Mouse (Mus musculus) mouse embryonic stem cell (cell line): ENCODE results near the gene Tmem203.

ENCODE experiments used
- in situ Hi-C, 2 experiments: fragments of 300-500 bp; cut with MboI; formaldehyde crosslinking; loops; 1 replicate in 1 of 2; 3 replicates in 1 of 2; pipeline ENCODE4 v1.14.3; 2019 to 2020; ENCODE audit warnings: low sequenced_read_pairs in 2 of 2, low pct_unique_long_range_greater_than_20kb in 1 of 2, mixed read lengths in 1 of 2; ENCODE audit not compliant: unreplicated experiment in 1 of 2

Gene Tmem203

DNA sequence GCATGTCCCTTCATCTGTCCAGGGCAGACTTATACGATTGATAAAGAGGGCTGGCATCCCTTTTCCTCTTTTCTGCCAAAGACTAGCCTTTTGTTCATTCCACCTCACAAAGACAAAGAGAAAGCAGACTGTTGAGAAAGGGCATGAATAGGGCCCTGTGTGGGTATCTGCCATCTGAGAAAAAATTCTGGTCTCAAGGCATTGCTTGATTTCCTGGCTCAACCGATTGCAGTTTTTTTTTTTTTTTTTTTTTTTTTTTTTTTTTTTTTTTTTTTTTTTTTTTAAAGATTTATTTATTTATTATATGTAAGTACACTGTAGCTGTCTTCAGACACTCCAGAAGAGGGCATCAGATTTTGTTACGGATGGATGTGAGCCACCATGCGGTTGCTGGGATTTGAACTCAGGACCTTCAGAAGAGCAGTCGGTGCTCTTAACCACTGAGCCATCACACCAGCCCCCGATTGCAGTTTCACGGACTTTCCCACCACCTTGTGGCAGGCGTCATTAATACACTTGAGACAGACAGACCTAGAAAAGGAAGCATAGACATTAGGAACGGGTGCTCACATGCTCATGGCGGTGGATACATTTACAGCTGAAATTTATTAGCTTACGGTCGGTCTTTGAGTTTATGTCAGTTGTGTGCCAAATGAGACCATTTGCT, 1.3 kb downstream of the Tmem203 start:
- in situ Hi-C loops, result loop anchor here in 1 of 2 experiments (10.0 kb wide), 1 partner anchor 62 kb away; the partner anchor contains the start of gene Tor4a

- in situ Hi-C loops, result loop anchor here in 1 of 2 experiments (10.0 kb wide), 1 partner anchor 62 kb away; the partner anchor contains the start of gene Tor4a
Measured at GRCm38 (mm10) chr2:25257250-25257649, 2.0 kb downstream of the Tmem203 start.

DNA sequence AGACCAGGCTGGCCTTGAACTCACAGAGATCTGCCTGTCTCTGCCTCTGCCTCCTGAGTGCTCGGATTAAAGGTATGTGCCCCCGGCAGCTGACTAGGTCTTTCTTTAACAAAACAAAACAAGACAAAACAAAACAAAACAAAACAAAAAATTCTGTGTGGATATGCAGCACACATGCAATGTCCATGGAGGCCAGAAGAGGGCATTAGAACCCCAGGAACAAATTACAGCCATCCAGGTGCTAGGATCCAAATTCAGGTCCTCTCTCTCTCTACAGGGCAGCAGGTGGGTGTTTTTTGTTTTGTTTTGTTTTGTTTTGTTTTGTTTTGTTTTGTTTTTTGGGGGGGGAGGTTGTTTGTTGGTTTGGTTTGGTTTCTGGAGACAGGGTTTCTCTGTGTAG, 3.6 kb downstream of the Tmem203 start:
- in situ Hi-C loops, result loop anchor here in 1 of 2 experiments (10.0 kb wide), 1 partner anchor 64 kb away; the partner anchor contains the start of gene Tor4a

DNA sequence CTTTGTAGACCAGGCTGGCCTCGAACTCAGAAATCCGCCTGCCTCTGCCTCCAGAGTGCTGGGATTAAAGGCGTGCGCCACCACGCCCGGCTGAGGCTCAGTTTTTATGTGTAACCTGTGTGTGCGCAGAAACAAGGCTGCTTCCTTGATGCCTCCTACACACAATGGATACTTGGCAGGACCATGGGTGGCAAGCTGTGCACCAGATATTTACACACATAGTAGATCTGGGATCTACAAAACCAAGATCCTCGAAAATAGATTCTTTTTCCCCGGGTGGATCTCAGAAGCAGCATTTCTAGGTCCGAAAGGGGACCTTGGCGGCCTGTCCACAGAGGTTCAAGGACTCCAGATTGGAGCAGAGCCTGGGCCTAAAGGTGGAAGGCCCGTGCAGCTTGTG, 6.6 kb downstream of the Tmem203 start:
- in situ Hi-C loops, result no loop called here

GRCm38 (mm10) chr2:25262291-25262767, 7.1 kb downstream of the Tmem203 start, which contains the start of gene Tprn:
Gene Tprn (plus strand): TSS chr2:25262618.
- in situ Hi-C loops, result no loop called here

DNA sequence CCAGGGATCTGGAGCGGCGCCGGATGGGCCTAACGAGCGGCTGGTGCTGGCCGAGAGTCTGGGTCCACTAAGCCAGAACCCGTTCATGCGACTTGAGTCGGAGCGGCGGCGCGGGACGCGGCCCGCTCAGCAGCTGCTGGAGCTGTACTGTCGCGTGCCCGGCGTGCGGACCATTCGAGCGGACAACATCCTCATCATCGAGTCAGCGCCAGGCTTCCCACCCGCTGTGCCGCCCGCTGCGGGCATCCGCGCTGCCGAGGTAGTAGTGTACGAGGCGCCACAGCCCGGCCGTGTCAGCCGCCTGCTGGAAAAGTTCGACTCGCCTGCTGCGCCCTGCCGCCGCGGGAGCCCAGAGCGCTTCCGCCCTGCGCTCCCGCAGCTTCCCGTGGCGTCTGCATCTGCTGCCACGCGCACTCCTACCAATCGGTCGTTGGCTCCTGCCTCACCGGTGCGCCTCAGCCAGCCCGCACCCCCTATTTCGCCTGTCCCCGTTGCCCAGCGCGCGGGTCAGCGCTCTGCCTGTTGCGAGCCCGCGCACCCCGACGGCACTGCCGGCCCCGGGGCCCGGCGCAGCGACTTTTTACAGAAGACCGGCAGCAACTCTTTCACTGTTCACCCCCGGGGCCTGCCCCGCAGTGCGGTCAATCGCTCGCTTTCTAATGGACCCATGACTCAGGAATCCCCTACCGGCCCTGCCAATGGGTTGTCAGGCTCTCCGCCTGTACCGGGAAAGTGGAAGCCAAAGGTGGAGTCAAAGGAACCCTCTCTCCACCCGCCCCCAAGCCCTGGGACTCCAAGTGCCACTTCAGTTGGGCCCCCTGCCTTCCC, 7.8 kb downstream of the Tmem203 start:
- in situ Hi-C loops, result no loop called here

DNA sequence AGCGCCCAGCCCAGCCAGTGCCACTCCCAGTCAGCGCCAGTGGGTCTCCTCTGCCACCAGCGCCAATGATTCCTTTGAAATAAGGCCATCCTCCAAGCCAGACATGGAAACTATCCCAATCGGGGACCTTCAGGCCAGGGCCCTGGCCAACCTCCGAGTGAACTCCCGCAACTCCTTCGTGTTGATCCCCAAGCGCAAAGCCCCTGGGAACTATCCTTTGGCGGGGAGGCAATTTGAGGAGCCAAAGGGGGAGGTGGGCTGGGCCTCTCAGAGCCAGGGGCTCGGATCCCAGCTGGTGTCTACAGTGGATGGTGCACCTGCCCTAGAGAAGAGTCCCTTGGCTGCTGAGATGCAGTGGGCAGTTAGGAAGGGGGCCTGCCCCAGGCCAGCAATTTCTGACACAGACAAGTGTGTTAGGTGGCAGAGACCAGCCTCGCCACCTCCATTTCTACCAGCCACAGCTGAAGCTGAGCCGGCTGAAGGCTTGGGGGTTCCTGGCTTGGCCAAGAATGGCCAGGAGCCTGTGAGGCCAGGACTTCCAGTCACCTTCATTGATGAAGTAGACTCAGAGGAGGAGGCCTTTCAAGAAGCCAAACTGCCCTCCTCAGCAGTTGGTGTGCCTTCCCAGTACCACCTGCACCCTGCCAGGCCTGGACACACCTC, 8.5 kb downstream of the Tmem203 start:
- in situ Hi-C loops, result no loop called here

GRCm38 (mm10) chr2:25264286-25264660, 9.0 kb downstream of the Tmem203 start:
- in situ Hi-C loops, result no loop called here

- in situ Hi-C loops, result loop anchor here in 1 of 2 experiments (5.0 kb wide), 1 partner anchor 67 kb away; the partner anchor contains the start of gene Man1b1
Measured at GRCm38 (mm10) chr2:25264851-25265250, 9.6 kb downstream of the Tmem203 start.

- in situ Hi-C loops, result loop anchor here in 1 of 2 experiments (5.0 kb wide), 1 partner anchor 66 kb away; the partner anchor contains the start of gene Man1b1
Measured at GRCm38 (mm10) chr2:25265897-25266656, 10.8 kb downstream of the Tmem203 start.

DNA sequence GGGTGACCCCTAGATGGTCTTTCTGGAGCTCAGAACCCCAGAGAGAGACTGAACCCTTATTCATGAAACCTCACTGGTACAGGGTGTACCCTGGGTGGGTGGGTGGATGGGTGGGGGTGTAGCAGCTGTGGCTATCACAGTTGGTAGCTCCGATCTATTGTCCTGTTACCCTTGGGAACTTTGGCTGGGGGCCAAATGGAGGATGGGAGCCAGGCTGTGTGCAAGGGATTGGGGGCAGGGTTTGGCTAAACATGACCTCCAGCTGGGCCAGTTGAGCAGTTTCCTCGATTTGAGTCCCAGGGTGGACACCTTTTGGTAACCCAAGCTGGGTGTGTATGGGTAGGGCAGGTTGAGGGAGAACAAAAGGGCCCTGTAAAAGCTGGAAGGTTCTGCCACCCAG, 11.5 kb downstream of the Tmem203 start:
- in situ Hi-C loops, result loop anchor here in 1 of 2 experiments (5.0 kb wide), 1 partner anchor 66 kb away; the partner anchor contains the start of gene Man1b1

GRCm38 (mm10) chr2:25267241-25267640, 12.0 kb downstream of the Tmem203 start:
- in situ Hi-C loops, result loop anchor here in 1 of 2 experiments (5.0 kb wide), 1 partner anchor 65 kb away; the partner anchor contains the start of gene Man1b1

- in situ Hi-C loops, result loop anchor here in 1 of 2 experiments (5.0 kb wide), 1 partner anchor 64 kb away; the partner anchor contains the start of gene Man1b1
Measured at GRCm38 (mm10) chr2:25267746-25268309, 12.6 kb downstream of the Tmem203 start.

DNA sequence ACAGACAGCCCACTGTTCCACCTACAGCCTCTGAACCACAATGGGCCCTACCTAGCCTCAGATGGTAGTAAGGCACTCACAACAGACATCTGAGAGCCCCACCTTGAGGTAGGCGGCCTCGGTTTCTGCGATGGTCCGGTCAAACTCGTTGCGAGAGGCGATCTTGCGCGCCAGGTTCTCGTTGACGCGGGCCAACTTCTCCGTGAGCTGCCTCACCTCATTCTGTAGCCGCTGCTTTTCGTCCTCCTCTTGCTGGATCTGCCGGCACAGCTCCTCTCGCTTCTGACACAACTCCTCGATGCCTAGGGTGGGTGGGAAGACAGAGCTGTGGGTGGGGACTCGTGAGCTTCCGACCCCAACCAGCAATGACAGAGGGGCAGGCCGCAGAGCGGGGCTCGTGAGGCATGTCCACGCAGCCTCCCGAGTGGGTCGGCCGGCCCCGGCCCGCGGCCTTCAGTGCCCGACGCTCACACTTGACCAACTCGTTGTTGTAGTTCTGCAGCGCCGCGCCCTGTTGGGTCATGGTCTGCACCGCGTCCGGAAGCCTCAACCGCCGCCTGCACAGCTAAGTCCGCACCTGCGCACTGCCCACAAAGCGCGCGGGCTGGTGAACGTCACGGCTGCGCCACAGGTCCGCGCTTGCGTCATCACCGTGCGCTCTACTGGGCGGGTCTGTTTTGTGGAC, 16.7 kb downstream of the Tmem203 start, which contains the start of the genes Ssna1 and Anapc2:
TSS of gene Ssna1 (minus strand) at position 612 of the 685 bp plus-strand sequence.
TSS of gene Anapc2 (plus strand) at position 652 of the 685 bp plus-strand sequence.
- in situ Hi-C loops, result no loop called here

DNA sequence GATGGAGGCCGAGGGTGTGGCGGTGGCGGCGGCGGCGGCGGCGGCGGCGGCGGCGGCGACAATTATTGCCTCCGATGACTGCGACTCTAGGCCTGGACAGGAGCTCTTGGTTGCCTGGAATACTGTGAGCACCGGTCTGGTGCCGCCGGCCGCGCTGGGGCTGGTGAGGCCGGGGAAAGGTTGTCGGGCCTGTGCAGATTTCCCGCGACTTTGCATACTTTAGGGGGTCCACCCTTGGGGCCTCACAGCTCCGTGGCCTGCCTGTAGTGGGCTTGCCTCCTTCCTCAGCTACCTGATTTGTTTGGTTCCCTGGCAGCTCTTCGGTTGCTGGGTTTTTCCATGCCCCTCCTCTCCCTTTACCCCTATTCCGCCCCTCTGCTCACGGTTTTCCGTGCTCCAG, 17.3 kb downstream of the Tmem203 start:
- in situ Hi-C loops, result no loop called here

GRCm38 (mm10) chr2:25273010-25273409, 17.8 kb downstream of the Tmem203 start:
- in situ Hi-C loops, result no loop called here
